18 mouse cellular contexts compared by ENCODE assay signal in genomic region chr19:31141905-31142304, GRCm38 (mm10).
"Had no signal": no experiment of that assay in that cellular context is flagged by ENCODE, and none has a peak within 500 bp of the region (broad histone marks: within the 10 kb centered on the region; RNA-seq: fewer than 3 reads in every experiment).

No protein-coding gene starts in this region.

- H3K27ac ChIP-seq: midbrain, embryonic 10.5 days; midbrain, embryonic 12.5 days; neural tube, embryonic 12.5 days had no signal

- H3K27me3 ChIP-seq: midbrain, embryonic 12.5 days; neural tube, embryonic 12.5 days had no signal

- H3K9ac ChIP-seq: lung, embryonic 14.5 days; midbrain, embryonic 12.5 days; neural tube, embryonic 12.5 days had no signal

- H3K9me3 ChIP-seq: midbrain, embryonic 10.5 days; midbrain, embryonic 12.5 days; neural tube, embryonic 12.5 days had no signal

- DNase-seq: lung, adult 18-20 months; lung, embryonic 14.5 days; lung, postnatal 10 days; lung, postnatal 4 days; midbrain, embryonic 14.5 days; retina, postnatal 1 day; right cerebral cortex, adult 18-20 months; right cerebral cortex, postnatal 25 days; right cerebral cortex, postnatal 4 days; spleen, adult 18-20 months; thymus, adult 18-20 months; thymus, postnatal 14 days; thymus, postnatal 36 days had no signal

- ATAC-seq: midbrain, embryonic 16.5 days had no signal

- H3K4me2 ChIP-seq: lung, embryonic 14.5 days; midbrain, embryonic 12.5 days; neural tube, embryonic 12.5 days had no signal

- H3K36me3 ChIP-seq: midbrain, embryonic 10.5 days; midbrain, embryonic 12.5 days; neural tube, embryonic 12.5 days had no signal

- H3K4me1 ChIP-seq: midbrain, embryonic 10.5 days; midbrain, embryonic 12.5 days; neural tube, embryonic 12.5 days had no signal

- H3K4me3 ChIP-seq: midbrain, embryonic 10.5 days; midbrain, embryonic 12.5 days; myocyte; neural tube, embryonic 12.5 days had no signal
